Mouse (Mus musculus): Measurements from ENCODE around the gene Cenpv.
"Not testable (repeated sequence)": the region's sequence is repeated elsewhere in the genome, so short reads cannot be mapped to it uniquely, and the experiment has no call there.

GRCm38 (mm10) chr11:62508365-62508764 lies 30.7 kb downstream of the Cenpv start:
- not testable (repeated sequence) for TF ChIP-seq CTCF (IDR thresholded peaks at IDR 0.05; ENCODE audit: low read depth, low read length); POLR2A (IDR thresholded peaks at IDR 0.05; ENCODE audit: borderline replicate concordance, low read depth, low read length)

Measured in bone marrow macrophage, adult 2 months (primary cell).